Comparison of ENCODE assay signal across 11 mouse cellular contexts in the genomic region with DNA sequence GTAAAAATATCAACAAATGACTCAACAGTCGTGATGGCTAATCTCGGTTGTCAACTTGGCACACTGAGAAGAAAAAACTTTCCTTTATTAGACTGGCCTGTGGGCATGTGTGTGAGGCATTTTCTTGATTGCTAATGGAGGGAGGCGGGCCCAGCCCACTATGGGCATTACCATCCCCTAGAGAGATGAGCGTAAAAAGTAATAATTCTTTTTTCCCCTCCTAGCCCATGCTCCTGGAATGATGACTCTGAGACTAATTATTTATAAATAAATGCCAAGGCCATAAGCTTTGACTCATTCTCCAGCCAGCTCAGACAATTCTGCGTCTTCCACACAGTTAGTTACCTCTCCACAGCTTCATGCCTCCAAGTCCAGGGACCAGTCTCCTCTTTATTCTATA.
"Had no signal": no experiment of that assay in that cellular context is flagged by ENCODE, and none has a peak within 500 bp of the region (broad histone marks: within the 10 kb centered on the region; RNA-seq: fewer than 3 reads in every experiment).

No protein-coding gene starts in this region.

- DNase-seq: kidney, adult 9 months; kidney, postnatal 14 days; layer of hippocampus, postnatal 36 days; liver, embryonic 13.5 days; lung, adult 2 months; lung, postnatal 14 days; lung, postnatal 4 days; right cerebral cortex, postnatal 25 days; spleen, adult 18-20 months; thymus, adult 18-20 months; thymus, postnatal 36 days had no signal
